Mouse (Mus musculus): ENCODE results near the gene Cd248.
"Not testable (repeated sequence)": the region's sequence is repeated elsewhere in the genome, so short reads cannot be mapped to it uniquely, and the experiment has no call there.

Gene Cd248

GRCm38 (mm10) chr19:5073518-5073917 is 5.6 kb downstream of the Cd248 start:
- DNase-seq (ENCODE audit: low spot score): no peak

- no peak for DNase-seq (ENCODE audit: low spot score)
Observed at GRCm38 (mm10) chr19:5079279-5079678, 11.4 kb downstream of the Cd248 start.

DNA sequence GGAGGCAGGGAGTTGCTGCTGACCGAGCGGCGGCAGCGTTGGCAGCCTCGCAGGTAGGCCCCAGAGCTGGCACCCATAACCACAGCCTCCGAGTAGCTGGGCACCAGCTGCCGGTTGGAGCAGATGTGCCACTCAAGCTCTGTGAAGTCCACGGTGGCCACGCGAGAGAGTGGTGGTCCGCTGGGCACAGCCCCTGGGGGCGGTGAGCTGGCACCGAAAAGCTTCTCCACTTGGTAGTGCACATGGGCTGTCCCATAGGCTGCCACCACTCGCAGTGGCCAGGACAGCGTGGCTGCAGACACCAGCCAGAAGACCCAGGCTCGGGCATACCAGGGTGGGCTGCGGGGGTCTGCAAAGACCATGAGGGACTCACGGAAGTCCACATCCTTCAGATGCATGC is 14.1 kb downstream of the Cd248 start:
- no peak for DNase-seq (ENCODE audit: low spot score)

- no peak for DNase-seq (ENCODE audit: low spot score)
Observed at GRCm38 (mm10) chr19:5082596-5082995, 14.7 kb downstream of the Cd248 start.

DNA sequence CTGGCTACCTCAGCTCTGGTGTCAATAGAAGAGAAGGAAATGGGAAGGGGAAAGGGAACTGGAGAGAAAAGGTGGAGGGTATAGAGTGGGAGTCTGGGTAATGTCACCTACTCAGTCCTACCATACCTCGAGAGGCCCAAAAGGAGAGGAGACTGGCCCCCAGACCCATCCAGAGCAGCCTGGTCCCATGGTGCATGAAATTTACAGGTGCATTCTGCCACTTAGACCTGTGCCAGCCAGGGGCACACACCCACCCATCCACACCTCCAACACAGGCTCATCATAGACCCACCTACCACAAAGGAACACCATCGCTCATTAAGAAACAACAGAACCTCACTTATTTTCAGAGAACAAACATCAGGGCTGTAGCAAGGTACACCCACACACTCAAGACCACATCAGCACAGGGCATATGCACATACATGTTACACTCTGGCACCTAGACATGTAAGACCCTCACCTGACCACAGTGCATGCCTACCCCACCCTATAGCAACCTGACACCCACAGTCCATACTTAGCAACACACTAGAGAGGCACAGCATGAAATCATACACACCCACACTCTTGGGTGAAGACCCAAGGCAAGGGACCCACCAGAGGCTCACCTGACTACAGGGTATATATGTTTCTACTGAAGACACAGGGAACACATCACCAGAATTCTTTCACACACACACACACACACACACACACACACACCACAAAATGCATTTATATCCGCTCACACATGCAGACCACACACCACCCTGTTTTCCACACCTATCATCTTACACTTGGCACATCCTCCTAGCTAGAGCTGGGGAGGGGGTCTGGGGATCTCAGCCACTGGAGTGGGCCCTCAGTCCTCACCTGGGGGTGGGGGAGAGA is 16.3 kb downstream of the Cd248 start:
- no peak for DNase-seq (ENCODE audit: low spot score)

DNA sequence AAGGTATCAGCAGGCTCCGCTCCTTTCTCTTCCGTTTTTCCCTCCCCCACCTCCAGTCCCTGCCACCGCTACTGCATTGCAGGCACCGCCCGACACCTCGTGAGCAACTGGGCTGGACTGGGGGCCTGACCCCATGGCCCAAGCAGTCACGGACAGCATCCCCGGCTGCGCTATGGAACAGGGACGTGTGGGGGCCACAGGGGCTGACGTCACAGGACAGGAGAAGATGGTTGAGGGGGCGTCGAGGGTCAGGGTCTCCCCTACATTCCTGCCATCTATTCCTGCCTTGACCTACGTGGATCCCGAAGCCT is 16.9 kb downstream of the Cd248 start:
- no peak for DNase-seq (ENCODE audit: low spot score)

DNA sequence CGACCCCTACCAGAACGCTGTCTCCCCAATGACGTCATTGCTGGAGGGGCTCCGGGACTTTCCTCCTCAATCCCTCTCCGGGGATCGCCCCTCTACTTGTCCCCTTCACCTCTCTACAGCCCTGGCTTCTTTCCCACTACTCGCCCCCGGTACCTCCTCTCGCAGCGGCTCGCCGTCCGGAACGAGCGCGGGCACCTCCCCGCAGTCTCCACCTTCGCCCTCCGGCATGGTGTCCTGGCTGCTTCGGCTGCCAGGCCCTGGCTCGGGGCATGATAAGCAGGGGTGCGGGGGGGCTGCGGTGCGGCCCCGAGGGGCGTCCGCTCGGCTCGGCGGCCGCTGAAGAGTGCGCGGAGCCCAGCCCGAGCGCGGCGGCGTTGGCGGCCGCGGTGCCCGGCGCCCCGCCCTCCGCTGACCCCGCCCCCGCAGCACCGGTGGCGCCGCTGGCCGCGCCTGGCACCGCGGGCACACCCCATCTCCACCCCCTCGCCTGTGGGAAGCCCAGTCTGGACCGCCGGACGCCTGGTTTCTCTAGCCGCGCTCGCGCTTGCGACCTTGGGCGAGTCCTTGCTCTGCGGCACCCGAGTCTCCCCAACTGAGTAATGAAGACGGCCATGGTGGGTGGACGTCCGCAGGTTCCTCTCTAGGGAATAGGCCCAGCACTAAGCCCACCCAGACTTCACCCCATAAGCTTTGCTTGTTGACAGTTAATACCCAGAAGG is 17.4 kb downstream of the Cd248 start, which contains the start of gene Tmem151a:
TSS of gene Tmem151a (minus strand) at position 387 of the 719 bp plus-strand sequence.
- DNase-seq (ENCODE audit: low spot score): no peak

DNA sequence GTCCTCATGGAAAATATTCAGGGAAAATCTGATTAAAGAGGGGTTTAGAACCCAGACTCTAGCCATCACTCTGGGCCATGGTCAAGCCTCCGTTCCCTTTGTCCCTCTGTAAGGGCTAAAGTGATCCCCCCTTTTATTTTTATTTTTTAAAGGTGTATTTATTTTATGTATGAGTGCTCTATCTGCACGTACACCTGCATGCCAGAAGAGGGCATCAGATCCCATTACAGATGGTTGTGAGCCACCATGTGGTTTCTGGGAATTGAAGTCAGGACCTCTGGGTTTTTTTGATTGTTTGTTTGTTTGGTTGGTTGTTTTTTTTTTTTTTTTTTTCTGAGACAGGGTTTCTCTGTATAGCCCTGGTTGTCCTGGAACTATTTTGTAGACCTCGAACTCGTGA is 18.7 kb downstream of the Cd248 start:
- not testable (repeated sequence) for DNase-seq (ENCODE audit: low spot score)

GRCm38 (mm10) chr19:5087884-5088728 is 20.2 kb downstream of the Cd248 start, which contains the start of gene Yif1a:
Yif1a (plus strand) TSS chr19:5088538.
- DNase-seq (ENCODE audit: low spot score): peak; percentile 96

GRCm38 (mm10) chr19:5089324-5089723 is 21.4 kb downstream of the Cd248 start:
- DNase-seq (ENCODE audit: low spot score): no peak

DNA sequence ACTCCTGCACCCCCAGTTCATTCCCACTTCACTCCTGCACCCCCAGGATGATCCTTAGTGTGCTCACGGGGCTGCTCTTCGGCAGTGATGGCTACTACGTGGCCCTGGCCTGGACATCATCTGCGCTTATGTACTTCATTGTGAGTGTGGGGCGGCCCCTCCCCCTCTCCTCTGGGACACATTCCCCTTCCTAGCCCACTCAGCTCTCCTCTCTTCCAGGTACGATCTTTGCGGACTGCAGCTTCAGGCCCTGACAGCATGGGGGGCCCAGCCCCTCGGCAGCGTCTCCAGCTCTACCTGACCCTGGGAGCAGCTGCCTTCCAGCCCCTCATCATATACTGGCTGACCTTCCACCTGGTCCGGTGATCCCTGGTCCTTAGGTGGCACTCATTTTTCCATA is 24.2 kb downstream of the Cd248 start:
- DNase-seq (ENCODE audit: low spot score): no peak

DNA sequence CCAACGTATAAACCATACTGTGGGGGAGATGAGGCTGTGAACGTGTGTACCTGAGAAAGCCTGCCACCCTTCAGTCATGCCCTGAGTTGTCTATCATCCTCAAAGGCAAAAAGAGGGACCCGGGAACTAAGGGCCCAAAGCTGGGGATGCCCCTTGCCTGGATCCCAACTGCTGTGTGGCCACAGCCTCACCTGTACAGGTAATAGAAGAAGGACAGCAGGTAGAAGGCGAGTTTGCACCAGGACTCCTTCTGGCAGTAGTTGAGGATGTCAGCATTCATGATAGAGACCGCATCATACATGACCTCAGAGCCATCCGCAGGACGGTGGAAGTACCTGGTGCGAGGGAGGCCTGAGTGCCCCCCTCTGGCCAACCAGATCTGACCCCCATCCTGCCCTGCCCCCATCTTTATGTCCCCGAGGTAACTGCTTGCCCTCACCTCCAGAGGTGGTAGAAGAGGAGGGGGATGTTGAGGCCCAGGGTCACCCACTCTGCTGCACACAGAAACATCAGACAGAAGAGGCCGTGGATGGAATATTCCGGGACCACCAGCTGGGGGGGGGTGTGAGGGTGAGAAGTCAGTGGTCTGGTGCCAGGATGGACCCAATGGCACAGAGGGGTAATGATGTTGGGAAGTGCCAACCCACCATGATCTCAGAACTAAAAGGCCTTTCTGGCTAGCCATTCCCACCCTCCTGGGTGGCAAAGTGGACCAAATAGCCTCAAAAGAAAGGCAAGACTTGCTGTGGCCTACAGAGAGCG is 25.8 kb downstream of the Cd248 start:
- no peak for DNase-seq (ENCODE audit: low spot score)

DNA sequence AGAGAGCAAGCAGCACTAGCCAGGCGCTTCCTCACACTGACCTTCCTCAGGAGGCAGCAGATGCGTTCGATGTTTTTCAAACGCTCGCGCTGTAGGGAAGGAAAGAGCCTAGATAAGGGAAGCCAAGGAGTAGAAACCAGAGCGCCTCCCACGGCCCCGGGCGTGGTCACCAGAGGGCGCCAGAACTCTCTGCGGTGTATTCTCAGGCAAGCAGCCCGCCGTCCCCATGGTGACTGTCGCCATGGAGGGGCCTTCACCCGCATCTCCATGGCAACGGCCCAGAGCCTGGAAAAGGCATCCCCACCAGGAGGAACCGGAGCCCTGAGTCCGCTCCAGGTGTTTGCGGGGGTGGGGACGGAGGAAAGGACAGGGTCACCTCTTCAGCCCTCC is 26.4 kb downstream of the Cd248 start:
- DNase-seq (ENCODE audit: low spot score): peak; percentile 90

- DNase-seq (ENCODE audit: low spot score): no peak
Observed at GRCm38 (mm10) chr19:5094746-5095417, 27.0 kb downstream of the Cd248 start.

DNA sequence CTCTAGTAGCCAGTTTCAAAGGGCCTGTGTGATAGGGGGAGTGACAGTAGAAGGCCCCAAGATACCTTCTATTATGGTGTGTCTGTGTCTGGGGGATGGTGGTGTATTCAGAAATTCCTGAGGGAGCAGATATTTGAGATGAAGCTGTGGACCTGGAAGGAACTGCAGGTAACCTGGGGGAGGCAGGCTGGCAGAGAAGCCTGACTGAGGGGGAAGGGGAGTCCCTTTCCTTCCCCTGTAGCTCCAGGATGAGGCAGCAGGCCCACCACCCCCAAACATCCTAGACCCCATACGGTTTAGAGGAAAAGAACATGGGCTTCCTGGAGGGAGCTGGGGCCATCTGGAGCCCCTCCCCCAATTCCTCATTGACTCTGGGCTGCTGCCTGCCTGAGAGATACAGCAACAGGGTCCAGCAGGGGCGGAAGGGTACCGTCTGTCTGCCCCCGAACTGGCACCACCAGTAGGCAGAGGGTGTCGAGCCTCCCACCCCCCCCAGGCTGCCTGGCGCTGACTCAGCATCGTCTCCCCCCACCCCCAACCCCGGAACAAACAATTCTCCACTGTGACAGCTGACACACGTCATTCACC is 28.1 kb downstream of the Cd248 start:
- no peak for DNase-seq (ENCODE audit: low spot score)

- DNase-seq (ENCODE audit: low spot score): no peak
Observed at GRCm38 (mm10) chr19:5097521-5098362, 29.9 kb downstream of the Cd248 start.

DNA sequence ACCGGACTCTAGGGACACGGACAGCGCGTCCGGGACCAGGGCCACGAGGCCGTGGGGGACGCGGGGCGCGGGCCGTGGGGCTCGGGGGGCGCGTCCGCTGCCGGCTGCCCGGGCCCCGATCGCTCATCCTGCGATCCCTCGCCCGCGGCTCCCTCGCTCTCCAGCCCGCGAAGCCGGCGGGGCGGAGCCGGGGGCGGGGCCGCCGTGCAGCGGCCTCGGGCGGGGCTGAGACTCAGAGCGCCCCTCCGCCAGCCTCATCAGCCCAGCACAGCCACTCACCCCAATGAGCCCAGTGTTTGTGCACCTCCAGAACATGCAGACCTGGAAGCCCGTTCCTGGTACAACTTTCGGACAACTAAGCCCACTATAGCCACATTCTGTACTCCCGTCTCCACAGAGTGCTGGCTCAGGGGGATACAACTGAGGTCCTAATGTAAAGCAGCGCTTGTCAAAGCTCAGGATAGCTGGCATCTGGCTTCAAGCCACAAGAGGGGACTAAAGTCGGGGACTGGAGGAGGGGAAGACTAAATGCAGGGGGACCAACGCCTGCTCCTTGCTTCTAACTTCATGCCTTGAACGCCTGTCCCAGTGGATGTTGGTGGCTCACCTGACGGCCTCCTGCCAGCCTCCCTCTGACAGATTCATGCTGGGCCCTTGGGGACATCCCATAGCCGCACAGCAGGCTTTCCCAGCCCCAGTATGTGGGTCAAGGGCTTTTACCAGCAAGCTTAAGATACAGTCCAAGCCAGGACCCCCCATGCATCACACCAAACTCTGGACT is 30.7 kb downstream of the Cd248 start, which contains the start of gene Cnih2:
TSS of gene Cnih2 (minus strand) at position 159 of the 781 bp plus-strand sequence.
- peak; percentile 66 for DNase-seq (ENCODE audit: low spot score)

DNA sequence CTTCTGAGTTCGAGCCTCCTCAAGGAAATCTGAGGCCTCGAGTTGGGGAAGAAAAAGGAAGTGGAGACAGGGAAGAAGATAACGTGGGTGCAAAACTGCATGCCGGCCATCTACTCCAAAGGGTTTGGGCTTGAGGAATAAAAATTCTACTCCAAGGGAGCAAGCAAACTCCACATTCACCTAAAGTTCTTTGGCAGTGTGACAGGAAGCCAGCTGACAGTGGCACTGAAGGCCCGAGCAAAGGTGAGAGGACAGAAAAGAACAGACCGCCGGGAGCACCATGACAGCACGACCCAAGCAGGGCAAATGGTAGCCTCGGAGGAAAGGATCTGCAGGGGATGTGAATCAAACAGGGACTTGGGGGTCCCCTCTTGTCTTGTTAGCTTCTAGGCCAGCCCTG is 38.2 kb downstream of the Cd248 start:
- DNase-seq (ENCODE audit: low spot score): no peak

DNA sequence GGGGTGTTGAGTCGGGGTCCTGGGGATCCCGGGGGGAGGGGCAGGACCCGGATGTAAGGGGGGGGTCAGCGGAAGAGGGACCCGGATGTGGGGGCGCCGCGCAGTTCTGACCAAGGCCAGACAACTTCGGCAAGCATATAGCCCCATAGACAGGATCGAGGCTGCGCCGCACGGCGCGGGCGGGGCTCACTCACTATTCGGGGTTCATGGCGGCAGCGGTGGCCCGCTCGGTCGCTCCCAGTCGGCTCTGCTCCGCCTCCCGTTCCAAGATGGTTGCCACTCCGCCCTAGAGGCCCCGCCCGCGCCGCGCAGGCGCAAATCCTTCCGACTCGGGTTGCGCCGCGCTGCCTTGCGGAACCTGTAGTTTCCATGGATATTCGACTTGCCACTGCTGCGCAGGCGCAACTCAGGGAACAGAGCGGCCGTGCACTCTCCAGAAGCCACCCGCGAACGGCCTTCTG is 38.9 kb downstream of the Cd248 start, which contains the start of gene Rab1b:
TSS of gene Rab1b (minus strand) at position 342 of the 461 bp plus-strand sequence.
- DNase-seq (ENCODE audit: low spot score): peak; percentile 97

All from yolk sac, embryonic 10.5 days (tissue).